Mouse (Mus musculus): Measurements from ENCODE around the gene Adamts17.

Adamts17 gene

GRCm38 (mm10) chr7:66839463-66840007 is at the start of gene Adamts17:
Adamts17 (plus strand) TSS chr7:66839735.
- DNase-seq: peak; percentile 94 to 95

GRCm38 (mm10) chr7:66789860-66790748 is 49.4 kb upstream of the Adamts17 start:
- peak; percentile 61 to 77 for DNase-seq

- DNase-seq: no peak
These were observed 48.5 kb upstream of the Adamts17 start for GRCm38 (mm10) chr7:66791022-66791421.

- no peak for DNase-seq
These were observed 42.6 kb upstream of the Adamts17 start for GRCm38 (mm10) chr7:66796909-66797308.

GRCm38 (mm10) chr7:66797345-66797744 is 42.2 kb upstream of the Adamts17 start:
- no peak for DNase-seq

- DNase-seq: no peak
These were observed 40.7 kb upstream of the Adamts17 start for GRCm38 (mm10) chr7:66798826-66799225.

GRCm38 (mm10) chr7:66800784-66801183 is 38.8 kb upstream of the Adamts17 start:
- no peak for DNase-seq

GRCm38 (mm10) chr7:66801785-66802184 is 37.8 kb upstream of the Adamts17 start:
- no peak for DNase-seq

- DNase-seq: no peak
These were observed 35.7 kb upstream of the Adamts17 start for GRCm38 (mm10) chr7:66803798-66804197.

- DNase-seq: no peak
These were observed 32.7 kb upstream of the Adamts17 start for GRCm38 (mm10) chr7:66806801-66807200.

- DNase-seq: no peak
These were observed 29.1 kb upstream of the Adamts17 start for GRCm38 (mm10) chr7:66810436-66810835.

- no peak for DNase-seq
These were observed 28.2 kb upstream of the Adamts17 start for GRCm38 (mm10) chr7:66811294-66811693.

GRCm38 (mm10) chr7:66812289-66812688 is 27.2 kb upstream of the Adamts17 start:
- DNase-seq: no peak

GRCm38 (mm10) chr7:66812737-66813136 is 26.8 kb upstream of the Adamts17 start:
- DNase-seq: no peak

GRCm38 (mm10) chr7:66813172-66813571 is 26.4 kb upstream of the Adamts17 start:
- no peak for DNase-seq

GRCm38 (mm10) chr7:66815526-66815925 is 24.0 kb upstream of the Adamts17 start:
- no peak for DNase-seq

GRCm38 (mm10) chr7:66820034-66820433 is 19.5 kb upstream of the Adamts17 start:
- DNase-seq: peak; percentile 38 to 57

GRCm38 (mm10) chr7:66830803-66831202 is 8.7 kb upstream of the Adamts17 start:
- no peak for DNase-seq

GRCm38 (mm10) chr7:66831295-66831694 is 8.2 kb upstream of the Adamts17 start:
- peak; percentile 48 to 76 for DNase-seq

- peak; percentile 35 to 51 for DNase-seq
These were observed 629 bp downstream of the Adamts17 start for GRCm38 (mm10) chr7:66840008-66840719.

- DNase-seq: no peak
These were observed 1.6 kb downstream of the Adamts17 start for GRCm38 (mm10) chr7:66841165-66841564.

- peak; percentile 60 to 65 for DNase-seq
These were observed 2.5 kb downstream of the Adamts17 start for GRCm38 (mm10) chr7:66842021-66842420.

GRCm38 (mm10) chr7:66843846-66844245 is 4.3 kb downstream of the Adamts17 start:
- no peak for DNase-seq

- DNase-seq: no peak
These were observed 7.0 kb downstream of the Adamts17 start for GRCm38 (mm10) chr7:66846582-66846981.
